Mouse (Mus musculus) adrenal gland, adult 8-10 months (tissue): Measurements from ENCODE around the gene Flywch2. TPM values are rescaled to one million over a fixed set of nuclear protein-coding genes. Genes with fewer than 3 reads are reported as not detected.

Experiments used
- DNase-seq: peaks from one replicate; pipeline ENCODE4 v3.0.0; 2022
- total RNA-seq, 4 experiments: library from RNA; stranded (reverse); gene quantifications; 2 replicates each; pipeline ENCODE4 v1.2.4; 2022

The Flywch2 gene
- total RNA-seq = 10 to 100 TPM in 3 of 4 experiments, 1 to 10 TPM in 1; 5.8 to 15.4 (median 13.1) TPM

DNA sequence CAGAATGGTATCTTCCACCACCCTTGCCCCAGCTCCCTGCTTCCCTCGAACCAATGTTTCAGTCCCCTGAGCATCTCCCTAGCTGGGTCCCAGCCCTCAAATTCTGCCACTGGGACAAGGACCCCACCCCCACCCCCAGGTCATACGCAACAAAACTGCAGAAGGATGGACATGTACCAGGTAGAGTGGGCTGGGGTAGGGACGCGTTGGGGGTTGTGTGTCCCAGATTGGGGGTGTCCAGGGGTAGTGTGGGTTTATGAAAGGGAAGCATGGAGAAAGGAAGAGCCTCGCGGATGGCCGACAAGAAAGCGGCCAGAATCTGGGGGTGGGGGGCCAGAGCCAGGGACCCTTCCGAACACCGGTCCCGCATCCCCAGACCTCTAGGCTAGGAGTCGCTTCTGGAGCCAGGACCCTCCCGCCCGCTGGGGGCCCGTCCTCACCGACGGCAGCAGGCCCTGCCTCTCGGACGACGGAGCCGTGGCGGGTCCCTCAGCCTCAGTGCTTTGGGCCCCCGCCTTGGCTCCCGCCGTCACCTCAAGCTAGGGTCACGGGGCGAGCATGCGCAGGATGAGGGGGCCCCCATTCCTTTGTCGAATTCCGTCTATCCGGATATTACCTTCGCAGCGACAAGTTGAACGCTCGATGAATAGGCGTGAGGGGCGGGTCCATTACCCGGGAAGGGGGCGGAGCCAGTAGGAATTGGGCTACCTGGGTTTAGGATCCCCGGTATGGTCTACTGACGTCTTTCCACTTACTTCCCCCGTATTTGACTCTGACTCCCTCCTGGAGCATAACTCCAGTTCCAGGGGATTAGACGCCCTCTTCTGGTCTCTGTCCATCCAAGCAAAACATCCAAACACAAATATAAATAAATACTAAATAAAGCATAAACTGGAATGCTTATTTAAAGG, at the start of gene Flywch2:
TSS of gene Flywch2 (minus strand) at position 521 of the 911 bp plus-strand sequence.
- peak; percentile 77 for DNase-seq

- DNase-seq = no peak
Measured at GRCm38 (mm10) chr17:23831201-23831600, 45.3 kb upstream of the Flywch2 start.

DNA sequence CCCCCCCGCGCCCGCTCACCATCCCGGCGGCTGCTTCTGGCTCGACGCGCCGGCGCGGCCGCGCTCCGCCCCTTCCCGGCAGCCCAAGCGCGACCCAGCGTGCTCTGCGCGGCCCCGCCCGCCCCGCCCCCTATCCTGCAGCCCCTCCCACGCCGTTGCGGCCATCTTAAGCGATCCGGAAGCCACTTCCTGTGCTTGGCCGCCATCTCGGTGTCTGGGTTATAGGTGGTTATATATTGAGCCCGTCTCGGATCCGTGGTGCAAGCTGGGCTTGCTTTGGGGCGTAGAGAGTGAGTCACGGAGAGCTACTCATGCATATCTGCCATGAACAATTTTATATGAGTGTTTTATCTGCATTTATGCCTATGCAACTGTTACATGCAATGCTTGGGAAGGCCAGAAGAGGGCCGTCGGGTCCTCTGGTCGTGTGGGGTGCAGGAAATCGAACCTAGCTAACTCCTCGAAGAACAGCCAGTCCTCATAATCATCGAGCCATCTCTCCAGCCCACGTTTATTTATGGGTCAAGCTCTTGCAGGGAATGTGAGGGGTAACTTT, 43.3 kb upstream of the Flywch2 start, which contains the start of gene Elob:
TSS of gene Elob (minus strand) at position 73 of the 556 bp plus-strand sequence.
- DNase-seq = peak; percentile 76

DNA sequence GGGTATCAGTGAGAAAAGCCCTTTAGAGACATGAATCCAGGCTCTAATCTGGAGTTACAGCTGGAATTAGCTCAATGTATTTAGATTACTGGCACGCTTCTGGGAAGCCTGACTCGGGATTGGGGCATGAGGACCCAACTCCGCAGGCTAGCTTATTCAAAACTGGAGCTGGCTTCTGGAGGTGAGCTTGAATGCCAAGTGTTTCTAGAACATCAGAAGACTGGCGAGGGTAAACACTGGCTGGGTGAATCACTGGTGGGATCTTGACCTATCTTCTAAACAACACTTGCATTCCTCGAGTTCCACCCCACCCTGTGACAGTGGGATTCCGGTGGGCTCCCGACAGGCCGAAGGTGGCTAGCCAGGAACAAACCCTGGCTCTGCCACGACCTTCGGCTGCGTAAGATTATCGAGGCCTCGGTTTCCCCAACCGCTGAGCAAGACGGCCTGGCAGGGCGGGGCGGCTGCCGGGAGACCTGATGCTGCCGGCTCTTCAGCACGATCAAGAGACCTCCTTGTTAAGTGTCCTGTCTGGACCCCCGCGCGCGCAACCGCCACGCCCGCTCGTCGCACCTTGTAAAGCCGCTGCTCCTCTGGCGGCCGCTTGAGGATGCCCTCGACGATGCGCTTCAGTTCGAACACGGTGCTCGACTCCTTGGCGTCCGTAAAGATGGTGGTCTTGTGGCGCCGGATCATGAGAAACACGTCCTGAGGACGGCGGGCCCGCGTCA, 42.6 kb upstream of the Flywch2 start:
- DNase-seq = peak; percentile 59

- DNase-seq = no peak
Measured at GRCm38 (mm10) chr17:23825591-23825990, 39.7 kb upstream of the Flywch2 start.

DNA sequence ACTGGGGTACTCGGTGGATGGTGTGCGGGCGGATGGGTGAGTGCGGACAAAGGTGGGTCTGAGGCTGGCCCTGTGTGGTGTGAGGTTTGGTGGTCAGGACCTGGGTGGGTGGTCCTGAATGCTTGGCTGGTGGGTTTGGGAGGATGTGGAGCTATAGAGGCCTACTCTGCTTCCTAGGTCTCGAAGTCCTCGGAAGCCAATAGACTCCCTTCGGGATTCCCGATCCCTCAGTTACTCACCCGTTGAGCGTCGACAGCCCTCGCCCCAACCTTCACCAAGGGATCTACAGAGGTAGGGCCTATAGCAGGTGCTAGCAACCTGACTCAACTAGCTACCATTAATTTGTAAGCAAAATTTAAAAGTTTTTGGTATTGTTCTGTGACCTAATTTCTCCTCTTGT, 37.7 kb upstream of the Flywch2 start:
- no peak for DNase-seq

GRCm38 (mm10) chr17:23823018-23823417, 37.1 kb upstream of the Flywch2 start:
- no peak for DNase-seq

DNA sequence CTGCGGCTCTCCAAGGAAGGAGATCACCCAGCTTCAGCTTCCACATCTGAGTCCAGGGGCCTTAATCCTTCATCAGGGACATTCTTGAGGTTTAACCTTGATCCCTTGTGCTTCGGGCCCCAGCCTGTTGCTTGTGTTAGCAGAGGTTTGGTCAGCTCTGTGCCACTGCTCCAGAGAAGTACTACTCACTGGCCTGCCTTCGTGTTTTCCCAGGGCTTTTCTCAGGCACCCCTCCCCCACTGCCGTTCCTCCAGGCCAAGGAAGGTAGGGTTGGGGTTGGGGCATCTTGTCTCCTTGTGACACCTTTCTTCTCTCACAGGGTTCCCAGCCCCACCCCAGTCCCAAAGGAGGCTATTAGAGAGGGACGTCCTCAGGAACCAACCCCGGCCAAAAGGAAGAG, 36.2 kb upstream of the Flywch2 start:
- no peak for DNase-seq

DNA sequence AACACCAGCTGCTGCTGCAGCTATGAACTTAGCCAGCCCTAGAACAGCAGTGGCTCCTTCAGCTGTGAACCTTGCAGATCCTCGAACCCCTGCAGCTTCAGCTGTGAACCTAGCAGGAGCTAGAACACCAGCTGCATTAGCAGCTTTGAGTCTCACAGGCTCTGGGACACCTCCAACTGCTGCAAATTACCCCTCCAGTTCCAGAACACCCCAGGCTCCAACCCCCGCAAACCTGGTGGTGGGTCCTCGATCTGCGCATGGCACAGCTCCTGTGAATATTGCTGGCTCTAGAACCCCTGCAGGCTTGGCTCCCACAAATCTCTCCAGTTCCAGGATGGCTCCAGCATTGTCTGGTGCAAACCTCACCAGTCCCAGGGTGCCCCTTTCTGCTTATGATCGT, 34.9 kb upstream of the Flywch2 start:
- no peak for DNase-seq

GRCm38 (mm10) chr17:23819235-23819634, 33.4 kb upstream of the Flywch2 start:
- DNase-seq = no peak

- DNase-seq = no peak
Measured at GRCm38 (mm10) chr17:23818579-23818978, 32.7 kb upstream of the Flywch2 start.

DNA sequence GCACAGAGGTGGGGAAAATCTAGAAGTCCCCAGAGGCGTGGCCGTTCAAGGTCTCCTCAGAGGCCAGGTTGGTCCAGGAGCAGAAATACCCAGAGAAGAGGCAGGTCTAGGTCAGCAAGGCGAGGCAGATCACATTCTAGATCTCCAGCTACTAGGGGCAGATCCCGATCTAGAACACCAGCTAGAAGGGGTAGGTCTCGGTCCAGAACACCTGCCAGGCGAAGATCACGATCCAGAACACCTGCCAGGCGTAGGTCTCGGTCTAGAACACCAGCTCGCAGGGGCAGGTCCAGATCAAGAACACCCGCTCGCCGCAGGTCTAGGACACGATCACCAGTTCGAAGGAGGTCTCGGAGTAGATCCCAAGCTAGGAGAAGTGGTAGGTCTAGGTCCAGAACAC, 29.8 kb upstream of the Flywch2 start:
- no peak for DNase-seq

GRCm38 (mm10) chr17:23807918-23808317, 22.0 kb upstream of the Flywch2 start:
- no peak for DNase-seq

DNA sequence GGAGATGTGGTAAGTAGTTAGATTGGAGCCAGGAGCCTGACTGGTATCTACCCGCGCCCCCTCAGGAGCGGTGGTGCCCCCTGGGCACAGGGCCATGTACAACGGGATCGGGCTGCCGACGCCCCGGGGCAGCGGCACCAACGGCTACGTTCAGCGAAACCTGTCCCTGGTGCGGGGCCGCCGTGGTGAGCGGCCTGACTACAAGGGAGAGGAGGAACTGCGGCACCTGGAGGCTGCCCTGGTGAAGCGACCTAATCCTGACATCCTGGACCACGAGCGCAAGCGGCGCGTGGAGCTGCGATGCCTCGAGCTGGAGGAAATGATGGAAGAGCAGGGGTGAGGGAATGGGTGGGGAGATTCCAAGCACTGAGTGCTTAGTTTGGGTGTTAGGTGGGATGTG, 21.0 kb upstream of the Flywch2 start:
- no peak for DNase-seq

- no peak for DNase-seq
Measured at GRCm38 (mm10) chr17:23804426-23805085, 18.7 kb upstream of the Flywch2 start.

DNA sequence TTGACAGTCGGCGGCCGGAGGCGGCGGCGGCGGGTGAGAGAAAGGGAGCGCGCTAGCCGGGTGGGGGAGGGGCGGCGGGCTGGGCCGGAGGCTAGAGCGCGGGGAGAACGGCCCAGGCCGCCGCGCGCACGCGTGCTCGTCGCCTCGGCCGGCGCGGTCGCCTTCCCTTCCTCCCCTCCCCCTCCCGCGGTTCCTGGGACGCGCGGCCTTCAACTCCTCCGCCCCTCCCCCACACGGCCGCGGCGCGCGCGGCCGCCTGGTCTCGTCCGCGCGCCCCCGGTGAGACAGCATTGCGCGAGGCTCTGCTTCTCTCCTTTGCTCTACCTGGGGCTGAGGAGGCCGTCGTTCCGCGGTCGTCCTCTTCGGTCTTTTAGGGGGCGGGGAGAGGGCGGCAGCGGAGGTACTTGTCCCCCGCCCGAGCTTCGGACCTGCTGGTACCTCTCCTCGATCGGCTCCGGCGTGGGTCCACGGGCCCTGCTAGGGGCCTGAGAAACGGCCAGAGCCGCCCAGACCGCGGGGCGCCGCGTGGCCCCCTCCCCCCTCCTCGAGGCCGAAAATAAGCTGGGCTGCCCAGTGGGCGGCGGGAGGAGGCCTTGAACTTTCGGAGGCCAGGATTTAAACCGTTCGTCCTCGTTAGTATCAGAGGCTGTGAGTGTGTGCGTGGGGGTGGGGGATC, 17.6 kb upstream of the Flywch2 start:
- DNase-seq = peak; percentile 69

DNA sequence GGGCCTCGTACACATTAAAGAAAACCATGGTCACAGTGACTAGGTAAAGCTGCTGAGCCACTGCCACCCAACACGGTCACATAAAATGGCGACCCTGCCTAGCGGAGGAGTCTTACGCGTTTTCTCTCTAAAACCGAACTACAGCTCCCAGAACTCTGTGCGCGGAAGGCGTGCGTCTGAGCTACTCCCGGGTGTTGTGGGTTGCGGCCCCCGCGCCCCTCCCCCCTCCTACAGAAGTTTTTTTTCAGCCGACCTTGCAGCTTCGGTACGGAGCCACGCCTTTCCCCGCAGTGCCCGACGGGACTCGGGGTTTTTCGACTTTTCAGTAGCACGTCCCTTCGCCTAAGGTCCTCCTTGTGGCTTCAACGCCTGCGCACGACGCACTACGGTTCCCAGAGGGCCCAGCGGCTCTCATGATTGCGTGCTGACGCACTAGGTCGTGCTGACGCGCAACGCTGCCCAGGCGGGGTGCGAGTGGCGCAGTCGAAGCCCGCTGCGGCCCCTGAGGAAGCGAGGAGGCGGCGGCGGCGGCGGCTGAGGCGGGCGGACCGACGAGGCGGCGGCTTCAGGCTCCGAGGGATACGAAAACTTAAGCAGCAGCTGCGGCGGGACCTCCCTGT, 17.0 kb upstream of the Flywch2 start:
- DNase-seq = peak; percentile 98

GRCm38 (mm10) chr17:23801627-23802026, 15.7 kb upstream of the Flywch2 start:
- no peak for DNase-seq

DNA sequence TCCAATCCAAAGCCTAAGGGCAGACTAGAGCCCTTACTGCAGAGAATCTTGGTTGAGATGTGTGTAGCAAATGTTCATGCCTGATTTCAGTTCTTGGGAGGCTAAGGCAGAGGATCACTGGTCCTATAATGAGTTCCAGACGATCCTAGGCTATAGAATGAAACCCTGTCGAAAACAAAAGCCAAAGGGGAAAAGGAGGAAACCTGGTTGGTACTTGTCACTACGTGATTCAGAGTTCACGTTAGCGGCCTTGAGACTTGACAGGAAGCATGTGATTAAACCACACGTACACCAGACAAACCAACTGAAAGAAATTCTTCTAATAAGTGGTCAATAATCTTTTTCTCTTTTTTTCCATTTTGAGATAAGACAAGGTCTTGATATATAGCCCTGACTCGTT, 11.4 kb upstream of the Flywch2 start:
- no peak for DNase-seq

- DNase-seq = no peak
Measured at GRCm38 (mm10) chr17:23795323-23795722, 9.4 kb upstream of the Flywch2 start.

- DNase-seq = no peak
Measured at GRCm38 (mm10) chr17:23791079-23791357, 5.1 kb upstream of the Flywch2 start.
